Mouse (Mus musculus) mammary gland, adult 2 months (tissue): ENCODE results near the gene Accs. TPM values are rescaled to one million over a fixed set of nuclear protein-coding genes. Genes with fewer than 3 reads are reported as not detected.

Source experiments
- polyA plus RNA-seq: library from polyadenylated mRNA; depleted of rRNA; stranded (reverse); fragments of >200 nt; gene quantifications from 2 replicates; pipeline ENCODE4 v1.2.3, GENCODE M21; 2012; ENCODE audit warnings: low replicate concordance; rRNA removed

Gene Accs
- polyA plus RNA-seq: 21.6 and 24.9 TPM in 2 replicates

DNA sequence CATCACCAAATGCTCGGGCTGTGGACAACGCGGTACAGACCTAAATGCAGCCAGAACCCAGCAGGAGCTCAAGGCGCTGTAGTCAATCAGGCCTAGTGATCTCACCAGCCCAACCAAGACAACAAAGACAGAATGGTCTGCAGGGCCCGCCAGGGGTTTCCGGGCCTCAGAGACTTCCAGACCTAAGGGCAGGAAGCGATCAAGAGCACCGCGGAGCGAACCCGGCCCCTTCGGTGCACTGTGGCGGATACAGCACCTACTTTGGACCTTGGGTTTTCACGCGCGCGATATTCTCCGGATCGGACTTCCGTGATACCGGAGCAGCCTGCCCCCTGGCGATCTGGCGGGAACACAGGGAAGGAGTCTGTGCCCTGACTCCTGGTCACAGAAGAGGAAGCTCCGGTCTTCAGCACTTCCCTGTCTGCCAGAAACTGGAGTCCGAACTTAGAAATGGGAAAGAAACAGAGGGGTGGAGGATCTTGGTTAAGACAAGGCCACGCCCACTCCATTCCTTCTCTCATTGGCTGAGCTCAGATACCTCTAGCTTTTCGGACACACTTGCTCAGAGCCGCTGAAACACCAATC is at the start of gene Accs:
TSS of gene Accs (minus strand) at position 439 of the 585 bp plus-strand sequence.

GRCm38 (mm10) chr2:93869107-93869600 is 19.4 kb upstream of the Accs start, which contains the start of gene Accsl:
Accsl (minus strand) TSS chr2:93869157.

GRCm38 (mm10) chr2:93822045-93822749 is 27.5 kb downstream of the Accs start, which contains the start of gene Ext2:
Ext2 (minus strand) TSS chr2:93822568.

Other genes with a start within 250 kb of the Accs start
- gene Alx4, start 207.6 kb downstream of the Accs start, polyA plus RNA-seq: 4.8 and 8.3 TPM in 2 replicates
- 45.0 and 47.8 TPM in 2 replicates for gene Ext2, start 27.4 kb downstream of the Accs start, polyA plus RNA-seq
- 0.29 and 0.55 TPM in 2 replicates for gene Accsl, start 19.2 kb upstream of the Accs start, polyA plus RNA-seq
- 8.4 and 39.6 TPM in 2 replicates for gene Gm13889, start 107.3 kb upstream of the Accs start, polyA plus RNA-seq
- gene Gm27027, start 146.4 kb upstream of the Accs start, polyA plus RNA-seq: not detected in 2 replicates
- 29.3 and 54.1 TPM in 2 replicates for gene Alkbh3, start 160.9 kb upstream of the Accs start, polyA plus RNA-seq